Mouse (Mus musculus): ENCODE results near the gene Amh. TPM values are rescaled to one million over a fixed set of nuclear protein-coding genes. Genes with fewer than 3 reads are reported as not detected.

Gene Amh
- polyA plus RNA-seq, 1 experiment from 2014 or later = not detected

GRCm38 (mm10) chr10:80785963-80786362, 19.1 kb upstream of the Amh start:
- peaks cover 99% of the 10 kb centered on the region for H3K36me3 ChIP-seq

GRCm38 (mm10) chr10:80787517-80787916, 17.5 kb upstream of the Amh start:
- H3K4me1 ChIP-seq (replicated peaks) = peaks cover 14% of the 10 kb centered on the region
- no peaks in the 10 kb centered on the region for H3K27me3 ChIP-seq
- 87% methylated on average over 2 of the region's 2 CpGs for WGBS (ENCODE audit: insufficient replicate concordance)
- H3K4me2 ChIP-seq = no peak overlapping the region
- no peak overlapping the region for H3K27ac ChIP-seq
- H3K4me3 ChIP-seq (replicated peaks) = no peak overlapping the region
- H3K36me3 ChIP-seq = peaks cover 99% of the 10 kb centered on the region
- H3K9ac ChIP-seq = no peak overlapping the region
- no peaks in the 10 kb centered on the region for H3K9me3 ChIP-seq (replicated peaks)
- ATAC-seq (ENCODE audit: low read depth) = no peak
- DNase-seq = no peak

More at GRCm38 (mm10) chr10:80785963-80786362, 19.1 kb upstream of the Amh start:
- Histone ChIP-seq H3K4me2 (no peak overlapping the region), H3K4me1 (replicated peaks) (peaks cover 1% of the 10 kb centered on the region; the same call in 1 of the 2 replicates), H3K9me3 (replicated peaks) (no peaks in the 10 kb centered on the region), H3K27me3 (no peaks in the 10 kb centered on the region), H3K4me3 (replicated peaks) (no peak overlapping the region), H3K9ac (no peak overlapping the region), H3K27ac (no peak overlapping the region)
- 91% methylated on average over 11 of the region's 11 CpGs for WGBS (ENCODE audit: insufficient replicate concordance)
- no peak for ATAC-seq (ENCODE audit: low read depth)
- DNase-seq = no peak

- H3K9ac ChIP-seq = no peak overlapping the region
- peaks cover 21% of the 10 kb centered on the region for H3K4me1 ChIP-seq (replicated peaks)
- H3K9me3 ChIP-seq (replicated peaks) = no peaks in the 10 kb centered on the region
- H3K36me3 ChIP-seq = peaks cover 99% of the 10 kb centered on the region
- H3K27ac ChIP-seq = peak overlapping the region; percentile 9; the same call in 1 of the 2 replicates
- no peaks in the 10 kb centered on the region for H3K27me3 ChIP-seq
- DNase-seq (no peak), ATAC-seq (ENCODE audit: low read depth) (no peak)
- H3K4me2 ChIP-seq = no peak overlapping the region
- H3K4me3 ChIP-seq (replicated peaks) = no peak overlapping the region
- WGBS (ENCODE audit: insufficient replicate concordance) = 79% methylated on average over 19 of the region's 19 CpGs
These were observed 14.2 kb upstream of the Amh start for GRCm38 (mm10) chr10:80790761-80791404.

- no peak overlapping the region; the same call in 1 of the 2 replicates for H3K27ac ChIP-seq
- 76% methylated on average over 33 of the region's 33 CpGs for WGBS (ENCODE audit: insufficient replicate concordance)
- H3K4me3 ChIP-seq (replicated peaks) = no peak overlapping the region
These were observed 13.4 kb upstream of the Amh start for GRCm38 (mm10) chr10:80791476-80792174.

GRCm38 (mm10) chr10:80792175-80793032, 12.6 kb upstream of the Amh start:
- Histone ChIP-seq H3K27ac (no peak overlapping the region), H3K4me1 (replicated peaks) (peaks cover 37% of the 10 kb centered on the region), H3K36me3 (peaks cover 92% of the 10 kb centered on the region), H3K4me3 (replicated peaks) (no peak overlapping the region), H3K9ac (no peak overlapping the region), H3K9me3 (replicated peaks) (no peaks in the 10 kb centered on the region), H3K4me2 (no peak overlapping the region), H3K27me3 (no peaks in the 10 kb centered on the region)
- 64% methylated on average over 41 of the region's 41 CpGs for WGBS (ENCODE audit: insufficient replicate concordance)
- no peak for DNase-seq
- no peak for ATAC-seq (ENCODE audit: low read depth)

More at GRCm38 (mm10) chr10:80791476-80792174, 13.4 kb upstream of the Amh start:
- ATAC-seq (ENCODE audit: low read depth) (no peak), DNase-seq (no peak)
- no peak overlapping the region for H3K4me2 ChIP-seq
- no peaks in the 10 kb centered on the region for H3K27me3 ChIP-seq
- H3K9me3 ChIP-seq (replicated peaks) = no peaks in the 10 kb centered on the region
- peaks cover 99% of the 10 kb centered on the region for H3K36me3 ChIP-seq
- no peak overlapping the region for H3K9ac ChIP-seq
- H3K4me1 ChIP-seq (replicated peaks) = peaks cover 29% of the 10 kb centered on the region

GRCm38 (mm10) chr10:80793033-80793784, 11.8 kb upstream of the Amh start:
- DNase-seq (no peak), ATAC-seq (ENCODE audit: low read depth) (no peak)
- Histone ChIP-seq H3K4me3 (replicated peaks) (no peak overlapping the region), H3K36me3 (peaks cover 84% of the 10 kb centered on the region), H3K4me2 (no peak overlapping the region), H3K9ac (no peak overlapping the region), H3K27me3 (no peaks in the 10 kb centered on the region), H3K4me1 (replicated peaks) (peaks cover 37% of the 10 kb centered on the region), H3K9me3 (replicated peaks) (no peaks in the 10 kb centered on the region), H3K27ac (no peak overlapping the region)
- WGBS (ENCODE audit: insufficient replicate concordance) = 88% methylated on average over 13 of the region's 13 CpGs

GRCm38 (mm10) chr10:80793803-80794202, 11.2 kb upstream of the Amh start:
- no peak overlapping the region for H3K4me3 ChIP-seq (replicated peaks)
- H3K4me2 ChIP-seq = no peak overlapping the region
- no peak overlapping the region for H3K27ac ChIP-seq
- no peak overlapping the region for H3K9ac ChIP-seq
- no peaks in the 10 kb centered on the region for H3K9me3 ChIP-seq (replicated peaks)
- H3K4me1 ChIP-seq (replicated peaks) = peaks cover 37% of the 10 kb centered on the region
- DNase-seq = no peak
- ATAC-seq (ENCODE audit: low read depth) = no peak
- H3K27me3 ChIP-seq = no peaks in the 10 kb centered on the region
- WGBS (ENCODE audit: insufficient replicate concordance) = 86% methylated on average over 4 of the region's 4 CpGs
- peaks cover 78% of the 10 kb centered on the region for H3K36me3 ChIP-seq

GRCm38 (mm10) chr10:80794750-80795149, 10.3 kb upstream of the Amh start:
- H3K4me3 ChIP-seq (replicated peaks) = no peak overlapping the region
- no peak overlapping the region for H3K9ac ChIP-seq
- H3K27ac ChIP-seq = peak overlapping the region; percentile 1; the same call in 1 of the 2 replicates
- H3K9me3 ChIP-seq (replicated peaks) = no peaks in the 10 kb centered on the region
- no peak for ATAC-seq (ENCODE audit: low read depth)
- H3K4me1 ChIP-seq (replicated peaks) = peaks cover 44% of the 10 kb centered on the region
- no peak overlapping the region for H3K4me2 ChIP-seq
- H3K27me3 ChIP-seq = no peaks in the 10 kb centered on the region
- H3K36me3 ChIP-seq = peaks cover 70% of the 10 kb centered on the region
- no peak for DNase-seq
- WGBS (ENCODE audit: insufficient replicate concordance) = 91% methylated on average over 8 of the region's 8 CpGs

- H3K27me3 ChIP-seq = no peaks in the 10 kb centered on the region
- H3K4me2 ChIP-seq = peak overlapping the region; percentile 78
- peaks cover 54% of the 10 kb centered on the region for H3K4me1 ChIP-seq (replicated peaks)
- ATAC-seq (ENCODE audit: low read depth) (no peak), DNase-seq (no peak)
- peaks cover 67% of the 10 kb centered on the region for H3K36me3 ChIP-seq
- 82% methylated on average over 9 of the region's 9 CpGs for WGBS (ENCODE audit: insufficient replicate concordance)
- H3K9ac ChIP-seq = peak overlapping the region; percentile 95
- H3K27ac ChIP-seq = peak overlapping the region; percentile 92
- no peaks in the 10 kb centered on the region for H3K9me3 ChIP-seq (replicated peaks)
- H3K4me3 ChIP-seq (replicated peaks) = peak overlapping the region; percentile 90
These were observed 8.7 kb upstream of the Amh start for GRCm38 (mm10) chr10:80796307-80796848.

- peak overlapping the region; percentile 92 for H3K27ac ChIP-seq
- peaks cover 67% of the 10 kb centered on the region for H3K36me3 ChIP-seq
- H3K9ac ChIP-seq = peak overlapping the region; percentile 95
- ATAC-seq (ENCODE audit: low read depth) = peak; percentile 59
- H3K9me3 ChIP-seq (replicated peaks) = no peaks in the 10 kb centered on the region
- peak overlapping the region; percentile 78 for H3K4me2 ChIP-seq
- H3K4me3 ChIP-seq (replicated peaks) = peak overlapping the region; percentile 90
- 2% methylated on average over 59 of the region's 59 CpGs for WGBS (ENCODE audit: insufficient replicate concordance)
- no peaks in the 10 kb centered on the region for H3K27me3 ChIP-seq
- DNase-seq = no peak
- peaks cover 48% of the 10 kb centered on the region for H3K4me1 ChIP-seq (replicated peaks)
These were observed 7.6 kb upstream of the Amh start for GRCm38 (mm10) chr10:80797186-80798149.

Measured in liver, embryonic 13.5 days (tissue).